Mouse (Mus musculus) erythroblast, embryonic 14.5 days (primary cell): ENCODE data around the gene Grpr. TPM values are rescaled to one million over a fixed set of nuclear protein-coding genes. Genes with fewer than 3 reads are reported as not detected.

Source experiments
- H3K27me3 ChIP-seq: 2 replicates; pipeline ENCODE4 v1.6.1; 2012; ENCODE audit warnings: inconsistent platforms; ENCODE audit not compliant: control insufficient read depth
- H3K36me3 ChIP-seq: 2 replicates; pipeline ENCODE4 v1.6.1; 2012; ENCODE audit warnings: mild to moderate bottlenecking, inconsistent platforms; ENCODE audit not compliant: control insufficient read depth
- H3K4me1 ChIP-seq: 2 replicates; pipeline ENCODE4 v1.6.1; 2012; ENCODE audit warnings: inconsistent platforms; ENCODE audit not compliant: control insufficient read depth
- H3K4me3 ChIP-seq: replicated peaks from 2 replicates; pipeline ENCODE3; 2012; ENCODE audit warnings: moderate library complexity, mild to moderate bottlenecking, inconsistent platforms
- H3K9me3 ChIP-seq: 2 replicates; pipeline ENCODE4 v1.6.1; 2012; ENCODE audit warnings: low read length, inconsistent platforms, mixed read lengths; ENCODE audit not compliant: control insufficient read depth
- GATA1 ChIP-seq: IDR thresholded peaks from 2 replicates; pipeline ENCODE4 v1.6.1; 2012; ENCODE audit warnings: low read length, inconsistent platforms, mixed read lengths
- TAL1 ChIP-seq: IDR thresholded peaks from 3 replicates; pipeline ENCODE4 v1.6.1; 2012; ENCODE audit warnings: low read length, inconsistent platforms, mixed read lengths
- polyA plus RNA-seq: library from polyadenylated mRNA; stranded (reverse); fragments of >175 nt; gene quantifications from 2 replicates; pipeline ENCODE4 v1.2.3, GENCODE M21; 2012

Grpr gene
- polyA plus RNA-seq, result not detected in 2 replicates

- Histone ChIP-seq H3K4me3 (no peak within 1 kb of the TSS), H3K9me3 (no peaks in the 10 kb centered on the region), H3K36me3 (no peaks in the 10 kb centered on the region), H3K4me1 (no peaks in the 10 kb centered on the region), H3K27me3 (no peaks in the 10 kb centered on the region)
- TF ChIP-seq TAL1 (no peak), GATA1 (no peak)
These were observed at the start of gene Grpr for GRCm38 (mm10) chrX:163549666-163550065. TSS of gene Grpr (minus strand) at chrX:163549677.

- no peaks in the 10 kb centered on the region for H3K27me3 ChIP-seq
These were observed 11.0 kb upstream of the Grpr start for GRCm38 (mm10) chrX:163560521-163560920.

GRCm38 (mm10) chrX:163547042-163547441, 2.4 kb downstream of the Grpr start:
- no peak for TF ChIP-seq GATA1
- TF ChIP-seq TAL1, result no peak
- H3K4me3 ChIP-seq, result no peak overlapping the region

More at GRCm38 (mm10) chrX:163560521-163560920, 11.0 kb upstream of the Grpr start:
- H3K4me3 ChIP-seq, result no peak overlapping the region
- no peak for TF ChIP-seq GATA1
- TF ChIP-seq TAL1, result no peak
- no peaks in the 10 kb centered on the region for H3K36me3 ChIP-seq
- no peaks in the 10 kb centered on the region for H3K4me1 ChIP-seq
- no peaks in the 10 kb centered on the region for H3K9me3 ChIP-seq

GRCm38 (mm10) chrX:163532836-163533235, 16.6 kb downstream of the Grpr start:
- Histone ChIP-seq H3K27me3 (no peaks in the 10 kb centered on the region), H3K4me3 (no peak overlapping the region), H3K9me3 (no peaks in the 10 kb centered on the region), H3K4me1 (no peaks in the 10 kb centered on the region), H3K36me3 (no peaks in the 10 kb centered on the region)
- no peak for TF ChIP-seq TAL1
- TF ChIP-seq GATA1, result no peak

More at GRCm38 (mm10) chrX:163547042-163547441, 2.4 kb downstream of the Grpr start:
- Histone ChIP-seq H3K27me3 (no peaks in the 10 kb centered on the region), H3K36me3 (no peaks in the 10 kb centered on the region), H3K4me1 (no peaks in the 10 kb centered on the region), H3K9me3 (no peaks in the 10 kb centered on the region)

- no peaks in the 10 kb centered on the region for H3K9me3 ChIP-seq
- no peak overlapping the region for H3K4me3 ChIP-seq
- H3K27me3 ChIP-seq, result no peaks in the 10 kb centered on the region; the same call in 1 of the 2 replicates
- TF ChIP-seq TAL1 (no peak), GATA1 (no peak)
- H3K36me3 ChIP-seq, result no peaks in the 10 kb centered on the region
- H3K4me1 ChIP-seq, result no peaks in the 10 kb centered on the region
These were observed 30.4 kb downstream of the Grpr start for GRCm38 (mm10) chrX:163518963-163519541.

- TF ChIP-seq TAL1 (no peak), GATA1 (no peak)
- no peaks in the 10 kb centered on the region; the same call in 1 of the 2 replicates for H3K27me3 ChIP-seq
- H3K4me3 ChIP-seq, result no peak overlapping the region
- H3K36me3 ChIP-seq, result no peaks in the 10 kb centered on the region
- no peaks in the 10 kb centered on the region for H3K9me3 ChIP-seq
- H3K4me1 ChIP-seq, result no peaks in the 10 kb centered on the region
These were observed 37.7 kb downstream of the Grpr start for GRCm38 (mm10) chrX:163511766-163512165.

- Histone ChIP-seq H3K36me3 (no peaks in the 10 kb centered on the region), H3K4me3 (no peak overlapping the region), H3K4me1 (no peaks in the 10 kb centered on the region), H3K9me3 (peaks cover under 1% of the 10 kb centered on the region; the same call in 1 of the 2 replicates), H3K27me3 (no peaks in the 10 kb centered on the region)
- TF ChIP-seq TAL1 (no peak), GATA1 (no peak)
These were observed 47.4 kb downstream of the Grpr start for GRCm38 (mm10) chrX:163502088-163502487.

Other genes starting within 250 kb of the Grpr start
- not detected in 2 replicates for gene Rnf138rt1, start 211.7 kb upstream of the Grpr start, polyA plus RNA-seq